Mouse (Mus musculus) right cerebral cortex, adult 18-20 months (tissue): ENCODE measurements at regions not wholly inside any gene's neighbourhood (a gene's known extent, or its start where the extent isn't known, plus 50 kb on each side); places are given as distances from the start of the nearest gene placed in this dataset.
A peak's percentile ranks its signal among the peaks of the same experiment; 100 is the strongest.

Experiments
- DNase-seq: peaks from one replicate; pipeline ENCODE4 v3.0.0; 2022; ENCODE audit warnings: mixed read lengths

DNA sequence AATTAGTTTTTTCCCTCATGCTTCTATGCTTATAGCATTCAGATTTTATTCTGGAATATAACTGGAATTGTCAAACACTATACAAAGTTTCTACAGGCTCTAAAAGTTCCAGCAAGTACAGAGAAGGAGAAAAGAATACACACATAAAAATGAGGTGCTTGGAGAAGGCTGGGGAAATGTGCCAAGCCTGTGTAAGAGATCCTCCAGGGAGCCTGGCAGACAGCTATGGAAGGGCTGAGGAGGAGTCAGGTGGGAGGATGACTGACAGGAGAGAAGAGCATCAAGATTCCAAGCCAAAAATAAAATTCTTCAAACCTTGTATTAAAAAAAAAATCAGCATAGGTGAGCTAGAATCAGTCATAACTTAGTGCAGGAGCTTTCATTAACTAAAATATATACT is 1140.3 kb downstream of the Gm9008 start:
- DNase-seq = peak; percentile 75

DNA sequence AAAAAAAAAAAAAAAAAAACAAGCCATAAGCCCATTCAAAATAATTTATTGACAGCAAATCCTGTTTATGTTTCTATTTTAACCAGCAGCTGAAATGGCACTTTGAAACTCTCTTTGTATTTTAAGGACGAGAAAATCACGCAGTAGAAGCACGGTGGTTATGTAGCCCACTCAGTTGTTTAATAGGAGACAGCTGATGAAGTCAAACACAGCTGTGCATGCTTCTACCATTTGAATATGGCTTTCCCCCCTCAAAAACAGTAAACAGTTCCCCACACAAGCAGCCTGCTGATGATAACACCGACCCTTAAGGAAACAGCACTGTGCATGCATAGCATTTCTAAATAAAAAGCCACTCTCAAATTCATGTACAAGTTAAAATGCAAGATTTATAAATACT is 1156.5 kb downstream of the Gm9008 start:
- DNase-seq = no peak
